Mouse (Mus musculus): ENCODE measurements around the gene Foxa3. TPM values are rescaled to one million over a fixed set of nuclear protein-coding genes. Genes with fewer than 3 reads are reported as not detected.
A peak's percentile ranks its signal among the peaks of the same experiment; 100 is the strongest.

Foxa3 gene
- total and polyA plus RNA-seq, 3 experiments = not detected

GRCm38 (mm10) chr7:19002848-19003498 is 20.4 kb downstream of the Foxa3 start:
- peaks cover 0 to 15% of the 10 kb centered on the region in 2 experiments; a peak in 3 of 4 replicates for H3K36me3 ChIP-seq (ENCODE audit: control insufficient read depth in 1 of 2, insufficient read depth in 2 of 2, low read length in 2 of 2)
- no peaks in the 10 kb centered on the region for H3K9me3 ChIP-seq (replicated peaks; ENCODE audit: insufficient read depth, low read length)
- peak overlapping the region; percentile 84 for H3K27ac ChIP-seq (ENCODE audit: control insufficient read depth, low read depth, low read length)
- H3K27me3 ChIP-seq (ENCODE audit: control insufficient read depth in 1 of 2, insufficient read depth in 2 of 2, low read length in 2 of 2) = no peaks in the 10 kb centered on the region
- DNase-seq (ENCODE audit: low read depth, low spot score) = peak; percentile 96
- H3K4me3 ChIP-seq (ENCODE audit: control insufficient read depth in 1 of 2, insufficient read depth in 1 of 2, low read depth in 2 of 2, low read length in 2 of 2) = peak overlapping the region; percentile 56 to 65
- H3K79me2 ChIP-seq (ENCODE audit: control insufficient read depth, insufficient read depth, low read length, poor library complexity) = peaks cover 30% of the 10 kb centered on the region
- TF ChIP-seq ZMIZ1 (IDR thresholded peaks at IDR 0.05; ENCODE audit: low read depth, low read length) (no peak), ZC3H11A (IDR thresholded peaks at IDR 0.05; ENCODE audit: low read depth, low read length) (no peak), MAX (IDR thresholded peaks at IDR 0.05; ENCODE audit: low read length) (0 out of 2 replicates have a peak, but pooled peaks have one; percentile 6), CTCF (IDR thresholded peaks at IDR 0.05 in 2 of 3, conservative IDR thresholded peaks at IDR 0.05 in 1 of 3; ENCODE audit: control insufficient read depth in 1 of 3, insufficient read depth in 1 of 3, low read depth in 2 of 3, low read length in 3 of 3, poor library complexity in 1 of 3, severe bottlenecking in 1 of 3) (no peak), ETS1 (IDR thresholded peaks at IDR 0.05; ENCODE audit: low read depth, low read length) (peak; percentile 55; the same call in 1 of the 2 replicates), USF1 (IDR thresholded peaks at IDR 0.05; ENCODE audit: low read depth, low read length) (no peak), SIN3A (IDR thresholded peaks at IDR 0.05; ENCODE audit: low read length) (peak; percentile 92), POLR2AphosphoS5 (IDR thresholded peaks at IDR 0.05; ENCODE audit: borderline replicate concordance, low read depth, low read length) (no peak), GATA1 (IDR thresholded peaks at IDR 0.05; ENCODE audit: low read depth, low read length) (no peak), JUND (IDR thresholded peaks at IDR 0.05; ENCODE audit: low read depth, low read length) (no peak), MYB (IDR thresholded peaks at IDR 0.05; ENCODE audit: low read depth, low read length) (no peak), BHLHE40 (IDR thresholded peaks at IDR 0.05; ENCODE audit: borderline replicate concordance, low read depth, low read length) (no peak), CHD1 (IDR thresholded peaks at IDR 0.05; ENCODE audit: low read depth, low read length) (no peak), E2F4 (IDR thresholded peaks at IDR 0.05; ENCODE audit: borderline replicate concordance, low read depth, low read length) (no peak), UBTF (IDR thresholded peaks at IDR 0.05; ENCODE audit: borderline replicate concordance, insufficient read depth, low read depth, low read length) (no peak), MAFK (IDR thresholded peaks at IDR 0.05; ENCODE audit: borderline replicate concordance, low read depth, low read length) (no peak), TCF12 (IDR thresholded peaks at IDR 0.05; ENCODE audit: low read depth, low read length) (peak; percentile 11; the same call in 1 of the 2 replicates), POLR2A (IDR thresholded peaks at IDR 0.05; ENCODE audit: control insufficient read depth in 1 of 2, insufficient read depth in 1 of 2, low read depth in 1 of 2, low read length in 2 of 2, poor library complexity in 1 of 2) (peak in 1 of 2 experiments; percentile 40; a peak in 1 of 4 replicates), KAT2A (conservative IDR thresholded peaks at IDR 0.05; ENCODE audit: low read depth, low read length) (peak; percentile 94), EP300 (IDR thresholded peaks at IDR 0.05; ENCODE audit: low read depth in 1 of 2, low read length in 2 of 2) (no peak), ELF1 (IDR thresholded peaks at IDR 0.05; ENCODE audit: low read depth, low read length) (peak; percentile 76), MXI1 (IDR thresholded peaks at IDR 0.05; ENCODE audit: low read depth, low read length) (peak; percentile 31; the same call in 1 of the 2 replicates), RCOR1 (IDR thresholded peaks at IDR 0.05; ENCODE audit: low read depth, low read length) (no peak), TBP (IDR thresholded peaks at IDR 0.05; ENCODE audit: low read depth, low read length) (0 out of 2 replicates have a peak, but pooled peaks have one; percentile 59), NELFE (IDR thresholded peaks at IDR 0.05; ENCODE audit: low read depth, low read length) (peak; percentile 71; the same call in 1 of the 2 replicates), USF2 (IDR thresholded peaks at IDR 0.05; ENCODE audit: borderline replicate concordance in 1 of 2, insufficient read depth in 1 of 2, low read depth in 1 of 2, low read length in 2 of 2) (no peak), SMC3 (IDR thresholded peaks at IDR 0.05; ENCODE audit: low read depth, low read length) (no peak), ZNF384 (IDR thresholded peaks at IDR 0.05; ENCODE audit: low read depth, low read length) (no peak; the same call in 1 of the 2 replicates), TAL1 (IDR thresholded peaks at IDR 0.05; ENCODE audit: low read length) (no peak), MEF2A (IDR thresholded peaks at IDR 0.05; ENCODE audit: extremely low read depth, insufficient replicate concordance, low read depth, low read length, poor library complexity, severe bottlenecking) (no peak), RAD21 (IDR thresholded peaks at IDR 0.05; ENCODE audit: low read depth, low read length) (no peak), GABPA (IDR thresholded peaks at IDR 0.05; ENCODE audit: low read depth, low read length) (no peak), MAZ (IDR thresholded peaks at IDR 0.05; ENCODE audit: low read depth, low read length) (peak; percentile 93), HCFC1 (IDR thresholded peaks at IDR 0.05; ENCODE audit: low read depth, low read length) (peak; percentile 92), MYC (IDR thresholded peaks at IDR 0.05; ENCODE audit: low read depth, low read length) (no peak), ZKSCAN1 (IDR thresholded peaks at IDR 0.05; ENCODE audit: low read depth, low read length) (no peak)
- peaks cover 5 to 21% of the 10 kb centered on the region in 2 experiments; a peak in 3 of 4 replicates for H3K4me1 ChIP-seq (ENCODE audit: control insufficient read depth in 1 of 2, insufficient read depth in 2 of 2, low read length in 2 of 2)
- H3K9ac ChIP-seq (ENCODE audit: control insufficient read depth, low read depth, low read length, poor library complexity, severe bottlenecking) = peak overlapping the region; percentile 88

All from MEL (cell line).